Mouse (Mus musculus): Measurements from ENCODE around the gene Chst14. TPM values are rescaled to one million over a fixed set of nuclear protein-coding genes. Genes with fewer than 3 reads are reported as not detected.

Gene Chst14
- polyA plus RNA-seq, 1 experiment from 2014 or later = 29.6 TPM

DNA sequence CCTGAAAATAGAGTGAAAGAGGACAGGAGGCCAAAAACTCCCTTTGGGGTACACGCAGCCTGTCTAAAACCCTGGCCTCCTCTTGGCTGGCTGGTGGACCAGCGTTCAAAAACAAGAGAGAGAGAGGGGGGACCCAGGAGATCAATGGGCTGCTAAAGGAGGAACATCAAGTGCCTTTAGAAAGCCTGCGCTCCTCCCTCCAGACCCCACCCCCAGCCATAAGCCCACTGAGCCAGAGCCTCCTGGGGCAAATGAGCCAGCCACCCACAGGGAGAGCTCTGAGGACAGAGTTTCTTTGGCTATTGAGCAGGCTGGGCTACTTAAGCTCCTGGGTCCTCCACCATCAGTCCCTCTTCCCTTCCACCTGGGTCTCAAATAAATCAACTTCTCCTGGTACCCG lies 27.5 kb upstream of the Chst14 start:
- Histone ChIP-seq H3K9ac (no peak overlapping the region), H3K4me1 (peaks cover 46% of the 10 kb centered on the region)

DNA sequence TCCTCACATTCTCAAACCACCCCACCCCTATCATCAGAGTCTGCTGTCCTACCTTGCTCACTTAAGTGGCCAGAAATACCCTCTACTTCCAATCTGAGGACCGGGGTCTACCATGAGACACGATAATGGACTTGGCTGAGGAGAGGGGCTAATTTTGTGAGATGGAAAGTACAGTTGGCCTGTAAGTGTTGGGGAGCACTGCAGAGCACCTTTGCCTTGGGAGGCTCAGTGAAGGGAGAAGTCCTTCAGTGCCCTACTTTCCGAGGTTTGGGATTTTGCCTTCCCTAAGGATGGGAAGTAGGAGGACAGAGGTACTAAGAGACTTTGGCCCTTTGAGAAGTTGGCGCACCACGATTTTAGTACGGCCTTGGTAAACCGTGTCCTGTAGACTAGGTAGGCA lies 27.0 kb upstream of the Chst14 start:
- Histone ChIP-seq H3K9ac (no peak overlapping the region), H3K27ac (no peak overlapping the region), H3K27me3 (peaks cover 68% of the 10 kb centered on the region), H3K4me1 (peaks cover 51% of the 10 kb centered on the region), H3K36me3 (no peaks in the 10 kb centered on the region), H3K9me3 (replicated peaks) (no peaks in the 10 kb centered on the region), H3K4me3 (no peak overlapping the region), H3K4me2 (replicated peaks) (no peak overlapping the region)
- 11% methylated on average over 7 of the region's 7 CpGs for WGBS
- ATAC-seq (ENCODE audit: low FRiP score) = no peak

More for the DNA sequence above, 27.5 kb upstream of the Chst14 start:
- WGBS = 1% methylated on average over 4 of the region's 4 CpGs
- Histone ChIP-seq H3K27me3 (peaks cover 71% of the 10 kb centered on the region), H3K4me3 (no peak overlapping the region), H3K36me3 (no peaks in the 10 kb centered on the region), H3K9me3 (replicated peaks) (no peaks in the 10 kb centered on the region), H3K27ac (no peak overlapping the region), H3K4me2 (replicated peaks) (no peak overlapping the region)
- no peak for ATAC-seq (ENCODE audit: low FRiP score)

DNA sequence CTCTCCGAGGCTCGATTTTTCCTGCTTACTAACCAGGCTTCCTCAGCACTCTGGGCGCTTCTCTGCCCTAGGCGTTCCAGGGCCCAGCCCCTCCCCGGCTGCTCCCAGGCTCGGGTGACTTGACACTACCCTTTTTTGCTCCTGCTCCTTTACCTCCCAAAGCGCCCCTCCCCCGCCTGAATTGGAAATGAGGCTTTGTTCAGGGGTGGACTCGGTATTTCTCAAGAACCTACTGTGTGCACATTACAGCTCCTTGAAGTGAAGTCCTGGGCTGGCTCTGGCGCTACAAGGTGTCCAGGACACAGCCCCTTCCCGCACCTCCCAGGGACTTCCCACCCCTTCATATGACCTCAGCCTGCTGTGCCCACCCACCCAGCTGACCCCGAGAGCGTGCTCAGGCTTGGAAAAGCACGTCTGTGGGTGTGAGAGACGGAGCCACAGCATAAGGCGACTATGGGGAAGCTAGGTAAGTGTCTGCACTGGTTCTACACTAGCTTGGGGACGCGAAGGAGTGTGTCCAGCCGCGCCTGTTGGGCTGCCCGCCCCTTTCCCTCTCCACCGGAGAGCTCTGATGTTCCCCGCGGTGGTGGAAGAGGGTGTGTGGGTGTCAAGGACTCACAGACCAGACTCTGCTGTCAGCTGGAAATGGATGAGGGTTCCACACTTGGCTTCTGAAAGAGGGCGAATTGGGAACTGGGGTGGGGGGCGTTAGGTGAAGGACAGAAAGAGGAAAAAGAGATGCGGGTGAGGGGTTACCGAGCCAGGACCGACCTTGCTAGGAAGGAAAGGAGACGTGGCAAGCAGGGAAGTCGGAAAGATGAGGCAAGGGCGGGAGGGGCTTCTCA lies 26.1 kb upstream of the Chst14 start, which contains the start of gene Bahd1:
Gene Bahd1 (plus strand): TSS at position 397 of the 845 bp plus-strand sequence.
- Histone ChIP-seq H3K36me3 (no peaks in the 10 kb centered on the region), H3K27ac (no peak within 1 kb of the TSS; the same call in 1 of the 2 replicates), H3K4me2 (replicated peaks) (peak within 1 kb of the TSS; percentile 71), H3K9ac (peak within 1 kb of the TSS; percentile 93), H3K4me3 (peak within 1 kb of the TSS; percentile 96), H3K27me3 (peaks cover 59% of the 10 kb centered on the region), H3K9me3 (replicated peaks) (no peaks in the 10 kb centered on the region), H3K4me1 (peaks cover 60% of the 10 kb centered on the region)
- WGBS = under 1% methylated on average over 32 of the region's 32 CpGs
- ATAC-seq (ENCODE audit: low FRiP score) = peak; percentile 1; the same call in 1 of the 2 replicates

DNA sequence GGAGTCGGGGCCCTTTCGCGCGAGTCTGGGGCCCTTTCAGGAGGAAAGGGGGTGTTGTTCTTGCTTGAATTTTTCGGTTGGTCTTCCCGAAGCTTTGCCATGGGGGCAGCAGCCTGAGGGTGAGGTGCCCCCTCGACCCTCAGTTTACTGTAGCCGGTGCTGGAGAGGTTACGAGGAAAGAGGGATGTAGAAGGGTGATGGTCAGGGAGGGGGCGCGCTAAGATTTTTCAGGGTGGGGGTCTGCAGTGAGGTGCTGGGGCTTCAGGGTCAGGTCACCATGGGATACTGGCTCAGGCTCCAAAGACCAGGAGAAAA lies 25.5 kb upstream of the Chst14 start:
- ATAC-seq (ENCODE audit: low FRiP score) = peak; percentile 17
- Histone ChIP-seq H3K36me3 (no peaks in the 10 kb centered on the region), H3K9me3 (replicated peaks) (no peaks in the 10 kb centered on the region), H3K27ac (no peak overlapping the region), H3K4me3 (peak overlapping the region; percentile 96), H3K4me1 (peaks cover 66% of the 10 kb centered on the region), H3K4me2 (replicated peaks) (peak overlapping the region; percentile 71), H3K9ac (peak overlapping the region; percentile 93), H3K27me3 (peaks cover 53% of the 10 kb centered on the region)
- WGBS = under 1% methylated on average over 11 of the region's 11 CpGs

DNA sequence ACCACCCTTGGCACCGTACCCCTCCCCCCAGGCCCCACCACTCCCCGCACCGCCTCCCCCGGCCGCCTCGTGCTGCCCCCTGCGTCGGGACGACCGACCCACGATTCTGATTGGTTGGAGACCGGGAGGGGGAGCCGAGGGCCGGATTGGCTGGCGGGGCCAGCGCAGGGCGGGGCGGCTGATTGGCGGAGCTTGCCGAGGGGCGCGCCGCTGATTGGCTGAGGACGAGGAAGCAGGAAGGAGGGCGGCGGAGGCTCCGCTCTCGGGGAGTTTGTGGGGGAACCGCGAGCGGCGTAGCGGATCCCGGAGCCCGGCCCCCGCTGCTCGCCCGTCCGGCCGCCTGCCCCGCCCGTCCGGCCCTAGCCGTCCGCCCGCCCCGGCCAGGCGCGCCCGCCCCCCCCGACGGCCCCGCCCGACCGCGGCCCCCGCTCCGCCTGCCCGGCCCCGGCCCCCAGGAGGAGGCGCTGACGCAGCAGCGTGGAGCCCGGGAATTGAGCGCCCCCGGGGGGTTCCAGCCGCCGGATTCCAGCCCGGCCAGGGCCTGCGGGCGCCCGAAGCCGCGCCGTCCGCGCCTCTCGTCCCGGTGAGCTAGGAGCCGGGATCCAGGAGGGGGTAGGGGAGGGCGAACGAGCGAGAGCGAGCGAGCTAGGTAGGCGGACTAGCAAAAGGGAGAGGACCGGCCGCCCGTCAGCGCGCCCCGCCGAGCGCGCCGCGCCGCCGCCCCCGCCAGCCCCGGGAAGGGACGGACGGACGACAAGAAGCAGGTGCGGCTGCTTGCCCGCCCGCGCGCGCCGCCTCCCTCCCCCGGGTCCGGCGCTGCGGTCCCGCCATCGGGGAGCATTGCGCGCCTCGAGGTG lies 24.9 kb upstream of the Chst14 start:
- under 1% methylated on average over 60 of the region's 120 CpGs for WGBS
- H3K9me3 ChIP-seq (replicated peaks) = no peaks in the 10 kb centered on the region
- H3K27me3 ChIP-seq = peaks cover 47% of the 10 kb centered on the region
- H3K27ac ChIP-seq = peak overlapping the region; percentile 93
- H3K4me2 ChIP-seq (replicated peaks) = peak overlapping the region; percentile 71
- no peaks in the 10 kb centered on the region for H3K36me3 ChIP-seq
- ATAC-seq (ENCODE audit: low FRiP score) = peak; percentile 89
- H3K9ac ChIP-seq = peak overlapping the region; percentile 93
- peak overlapping the region; percentile 96 for H3K4me3 ChIP-seq
- peaks cover 68% of the 10 kb centered on the region for H3K4me1 ChIP-seq

DNA sequence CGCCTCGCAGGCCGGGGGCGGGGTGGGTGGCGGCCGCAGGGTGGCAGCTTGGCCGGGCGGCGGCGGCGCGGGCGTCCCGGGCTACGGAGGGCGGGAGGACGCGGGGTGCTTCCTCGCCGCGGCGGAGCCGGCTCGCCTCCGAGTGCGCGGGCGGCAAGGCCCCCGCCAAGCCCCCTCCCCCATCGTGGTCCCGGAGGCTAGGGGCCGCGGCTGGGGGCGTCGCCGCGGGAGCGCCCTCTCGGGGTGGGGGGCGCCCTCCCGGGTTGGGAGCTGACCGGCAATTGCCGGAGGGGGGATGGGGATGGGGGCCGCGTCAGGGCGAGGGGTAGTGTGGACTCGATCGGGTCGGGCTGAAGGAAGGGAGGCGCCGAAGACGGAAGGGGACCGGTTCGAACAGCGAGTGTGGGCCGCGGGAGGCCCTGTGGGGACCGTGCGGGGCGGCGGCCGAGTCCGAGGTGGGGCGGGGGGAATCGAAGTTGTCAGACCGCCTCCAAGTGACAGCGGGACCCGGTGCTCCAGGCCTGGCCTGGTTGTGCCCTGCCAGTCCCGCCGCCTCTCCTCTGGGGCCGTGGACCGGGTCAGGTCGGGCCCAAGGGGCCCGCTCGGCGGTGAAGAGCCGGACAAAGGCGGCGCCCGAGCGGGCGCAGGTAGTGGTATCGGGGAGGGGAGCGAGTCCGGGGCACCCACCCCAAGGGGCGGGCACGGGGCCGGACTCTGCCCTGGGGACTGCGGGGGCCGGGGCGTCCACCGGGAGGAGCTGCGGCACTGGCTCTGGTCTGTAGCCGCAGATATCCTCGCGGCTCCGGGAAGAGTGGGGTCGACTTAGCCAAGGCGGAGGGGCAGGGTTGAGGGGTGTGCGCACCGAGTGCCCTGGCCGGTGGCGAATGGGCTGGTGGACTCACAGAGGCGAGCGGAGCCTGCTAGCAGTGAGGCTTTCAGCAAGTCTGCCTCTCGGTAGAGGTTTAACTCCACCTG lies 24.0 kb upstream of the Chst14 start:
- H3K9ac ChIP-seq = peak overlapping the region; percentile 93
- H3K36me3 ChIP-seq = no peaks in the 10 kb centered on the region
- 1% methylated on average over 81 of the region's 106 CpGs for WGBS
- peaks cover 38% of the 10 kb centered on the region for H3K27me3 ChIP-seq
- peak overlapping the region; percentile 96 for H3K4me3 ChIP-seq
- ATAC-seq (ENCODE audit: low FRiP score) = peak; percentile 24
- H3K27ac ChIP-seq = peak overlapping the region; percentile 93
- H3K4me1 ChIP-seq = peaks cover 58% of the 10 kb centered on the region
- H3K9me3 ChIP-seq (replicated peaks) = no peaks in the 10 kb centered on the region
- peak overlapping the region; percentile 71 for H3K4me2 ChIP-seq (replicated peaks)

DNA sequence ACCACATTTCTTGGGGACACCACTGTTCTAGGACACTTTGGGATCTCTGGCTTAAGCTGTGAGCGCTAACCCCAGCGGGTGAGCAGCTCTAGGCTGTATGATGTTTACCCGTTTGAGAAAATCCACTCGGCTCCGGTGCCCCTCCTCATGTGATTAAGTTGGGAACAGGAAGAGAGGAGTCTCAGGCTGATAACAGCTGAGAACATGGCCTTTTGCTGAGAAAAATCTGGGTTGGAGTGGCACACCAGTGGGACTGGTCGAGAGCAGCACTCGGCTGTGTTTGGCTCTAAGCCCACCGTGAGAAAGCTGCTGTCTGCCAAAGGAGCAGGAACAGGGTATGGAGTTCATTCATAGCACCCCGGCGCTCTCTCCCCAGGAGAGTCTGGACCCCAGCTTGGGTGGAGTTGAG lies 23.0 kb upstream of the Chst14 start:
- no peaks in the 10 kb centered on the region for H3K36me3 ChIP-seq
- peak overlapping the region; percentile 93 for H3K9ac ChIP-seq
- 12% methylated on average over 10 of the region's 10 CpGs for WGBS
- H3K4me2 ChIP-seq (replicated peaks) = peak overlapping the region; percentile 71
- no peak overlapping the region for H3K27ac ChIP-seq
- peaks cover 48% of the 10 kb centered on the region for H3K4me1 ChIP-seq
- no peak for ATAC-seq (ENCODE audit: low FRiP score)
- peak overlapping the region; percentile 96 for H3K4me3 ChIP-seq
- no peaks in the 10 kb centered on the region for H3K9me3 ChIP-seq (replicated peaks)
- H3K27me3 ChIP-seq = peaks cover 28% of the 10 kb centered on the region

DNA sequence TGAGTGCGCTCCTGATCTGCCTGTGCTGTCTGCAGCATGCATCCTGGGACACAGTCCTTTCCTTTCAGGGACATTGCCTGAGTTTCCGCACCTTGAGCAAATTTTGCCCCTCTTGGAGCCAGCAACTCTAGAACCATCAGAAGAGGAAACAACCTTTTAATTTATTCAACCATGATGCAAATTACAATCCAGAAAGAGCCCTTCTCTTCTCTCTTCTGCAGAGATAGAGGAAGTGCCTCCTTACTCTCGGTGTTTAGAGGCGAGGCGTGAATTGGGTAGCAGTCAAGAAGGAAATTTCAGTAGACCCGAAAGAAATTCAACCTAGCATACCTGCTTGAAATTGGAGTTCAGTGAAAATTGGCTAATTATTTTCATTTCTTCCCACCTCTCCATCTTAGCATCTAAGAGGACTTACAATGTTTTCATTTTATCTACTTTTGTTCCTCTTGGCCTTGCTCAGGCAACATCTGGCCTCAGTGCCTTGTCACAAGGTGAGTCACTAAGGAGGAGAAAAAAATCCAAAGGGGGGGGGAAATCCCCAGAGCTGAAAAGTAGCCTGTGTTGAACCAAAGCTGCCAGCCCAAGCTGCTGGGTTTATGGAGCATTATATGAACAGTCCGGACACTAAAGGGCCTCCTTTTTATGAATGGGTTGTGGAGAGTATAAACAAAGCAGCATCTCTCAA lies 20.7 kb upstream of the Chst14 start:
- Histone ChIP-seq H3K9ac (no peak overlapping the region; the same call in 1 of the 2 replicates), H3K4me3 (no peak overlapping the region), H3K4me1 (peaks cover 40% of the 10 kb centered on the region), H3K36me3 (no peaks in the 10 kb centered on the region), H3K27me3 (peaks cover 5% of the 10 kb centered on the region), H3K27ac (no peak overlapping the region), H3K4me2 (replicated peaks) (no peak overlapping the region), H3K9me3 (replicated peaks) (no peaks in the 10 kb centered on the region)
- 85% methylated on average over 7 of the region's 7 CpGs for WGBS
- ATAC-seq (ENCODE audit: low FRiP score) = no peak

DNA sequence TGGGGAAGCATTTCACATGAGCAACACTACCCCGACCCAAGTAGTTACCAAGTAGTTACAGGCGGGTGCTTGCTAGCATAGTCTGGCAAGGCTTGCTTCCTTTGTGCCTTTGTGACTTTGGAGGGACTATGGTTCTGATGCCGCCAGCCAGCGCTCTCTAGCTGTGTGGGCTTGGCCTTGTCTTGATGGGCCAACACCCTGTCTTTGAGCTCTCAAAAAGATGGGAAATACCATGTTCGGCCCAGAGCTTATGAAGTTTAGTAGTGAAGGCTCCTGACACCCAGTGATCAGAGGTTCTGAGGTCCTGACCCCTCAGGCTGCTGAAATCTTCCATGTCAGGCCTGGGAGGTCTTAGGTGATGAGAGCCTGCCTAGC lies 20.2 kb upstream of the Chst14 start:
- Histone ChIP-seq H3K4me1 (peaks cover 39% of the 10 kb centered on the region), H3K27ac (no peak overlapping the region), H3K4me3 (no peak overlapping the region), H3K27me3 (peaks cover 3% of the 10 kb centered on the region; the same call in 1 of the 2 replicates), H3K9me3 (replicated peaks) (no peaks in the 10 kb centered on the region), H3K4me2 (replicated peaks) (no peak overlapping the region), H3K9ac (no peak overlapping the region), H3K36me3 (no peaks in the 10 kb centered on the region)
- WGBS = 81% methylated on average over 5 of the region's 5 CpGs
- ATAC-seq (ENCODE audit: low FRiP score) = no peak

DNA sequence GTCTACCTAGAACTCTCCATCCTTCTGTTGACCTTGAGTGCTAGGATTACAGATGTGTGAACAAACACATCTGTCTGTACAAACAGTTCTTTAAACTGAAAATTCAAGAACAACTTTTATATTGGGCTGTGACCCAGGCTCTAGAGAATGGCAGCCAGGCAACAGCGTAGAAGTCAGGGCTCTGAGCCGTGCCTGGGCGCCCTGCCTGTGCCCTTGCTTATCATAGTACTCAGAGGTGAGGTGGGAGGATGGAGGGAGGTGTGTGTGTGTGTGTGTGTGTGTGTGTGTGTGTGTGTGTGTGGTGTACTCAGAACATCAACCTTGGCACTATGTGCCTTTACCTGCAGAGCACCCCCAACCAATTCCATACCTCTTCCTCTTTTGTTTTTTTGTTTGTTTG lies 18.5 kb upstream of the Chst14 start:
- Histone ChIP-seq H3K9me3 (replicated peaks) (no peaks in the 10 kb centered on the region), H3K9ac (no peak overlapping the region), H3K36me3 (no peaks in the 10 kb centered on the region), H3K27me3 (peaks cover 3% of the 10 kb centered on the region; the same call in 1 of the 2 replicates), H3K4me1 (peaks cover 43% of the 10 kb centered on the region), H3K27ac (no peak overlapping the region), H3K4me2 (replicated peaks) (no peak overlapping the region), H3K4me3 (no peak overlapping the region)
- ATAC-seq (ENCODE audit: low FRiP score) = no peak
- 95% methylated on average over 3 of the region's 3 CpGs for WGBS

DNA sequence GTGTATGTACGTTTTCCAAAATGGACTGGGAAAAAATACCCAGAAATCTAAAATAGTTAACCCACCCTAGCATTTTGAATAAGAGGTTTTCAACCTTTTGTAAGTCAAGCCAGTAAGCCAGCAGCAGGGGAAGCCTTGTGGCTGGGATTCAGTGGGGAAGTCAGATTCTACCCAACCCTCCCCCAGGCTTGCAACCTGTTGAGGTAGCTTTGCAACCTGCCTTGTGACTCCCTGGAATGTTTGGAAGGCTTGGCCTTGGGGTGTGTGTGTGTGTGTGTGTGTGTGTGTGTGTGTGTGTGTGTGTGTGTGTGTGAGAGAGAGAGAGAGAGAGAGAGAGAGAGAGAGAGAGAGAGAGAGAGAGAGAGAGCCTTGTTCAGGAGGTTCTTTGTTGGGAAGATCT lies 17.1 kb upstream of the Chst14 start:
- H3K4me2 ChIP-seq (replicated peaks) = no peak overlapping the region
- no peaks in the 10 kb centered on the region for H3K9me3 ChIP-seq (replicated peaks)
- H3K36me3 ChIP-seq = no peaks in the 10 kb centered on the region
- WGBS = 75% methylated on average over 1 of the region's 1 CpGs
- no peaks in the 10 kb centered on the region for H3K27me3 ChIP-seq
- H3K4me3 ChIP-seq = no peak overlapping the region
- H3K4me1 ChIP-seq = peaks cover 43% of the 10 kb centered on the region
- no peak overlapping the region for H3K9ac ChIP-seq
- no peak for ATAC-seq (ENCODE audit: low FRiP score)
- no peak overlapping the region for H3K27ac ChIP-seq
